Mouse (Mus musculus) cortical plate, adult 2 months (tissue): ENCODE results near the gene Arl6ip4. TPM values are rescaled to one million over a fixed set of nuclear protein-coding genes. Genes with fewer than 3 reads are reported as not detected.

Experiments used
- H3K27ac ChIP-seq: fragments of 200-500 bp; 2 replicates; pipeline ENCODE4 v1.5.1; 2012; ENCODE audit warnings: low read length, control low read depth, inconsistent platforms; ENCODE audit not compliant: insufficient read depth
- H3K4me1 ChIP-seq: fragments of 200-500 bp; 2 replicates; pipeline ENCODE4 v1.6.1; 2011; ENCODE audit warnings: low read length; ENCODE audit not compliant: control insufficient read depth, insufficient read depth
- H3K4me3 ChIP-seq: fragments of 200-500 bp; 2 replicates; pipeline ENCODE4 v1.5.1; 2011; ENCODE audit warnings: mild to moderate bottlenecking, low read length, control low read depth; ENCODE audit not compliant: insufficient read depth
- CTCF ChIP-seq: fragments of 200-500 bp; IDR thresholded peaks from 2 replicates; pipeline ENCODE4 v1.5.1; 2011; ENCODE audit warnings: mild to moderate bottlenecking, control low read depth, low read length; ENCODE audit not compliant: insufficient read depth; ENCODE audit errors: extremely low read depth
- POLR2A ChIP-seq: fragments of 200-500 bp; IDR thresholded peaks from 2 replicates; pipeline ENCODE4 v1.6.1; 2011; ENCODE audit warnings: mild to moderate bottlenecking, low read length, control low read depth; ENCODE audit not compliant: insufficient read depth; ENCODE audit errors: extremely low read depth
- polyA plus RNA-seq: library from polyadenylated mRNA; depleted of rRNA; stranded (reverse); fragments of >200 nt; gene quantifications from 2 replicates; pipeline ENCODE4 v1.2.3, GENCODE M21; 2012

The Arl6ip4 gene
- polyA plus RNA-seq, 1 experiment, result 72.5 TPM

- TF ChIP-seq CTCF, result no peak
- no peak for TF ChIP-seq POLR2A
- Histone ChIP-seq H3K4me1 (peaks cover 3% of the 10 kb centered on the region; the same call in 1 of the 2 replicates), H3K27ac (no peak overlapping the region), H3K4me3 (no peak overlapping the region)
Measured at GRCm38 (mm10) chr5:124134261-124134660, 18.4 kb downstream of the Arl6ip4 start.

- Histone ChIP-seq H3K4me3 (no peak overlapping the region), H3K27ac (no peak overlapping the region), H3K4me1 (peaks cover 5% of the 10 kb centered on the region; the same call in 1 of the 2 replicates)
- TF ChIP-seq CTCF, result no peak
- no peak for TF ChIP-seq POLR2A
Measured at GRCm38 (mm10) chr5:124138066-124138465, 22.2 kb downstream of the Arl6ip4 start.

- TF ChIP-seq POLR2A (no peak), CTCF (no peak)
- H3K27ac ChIP-seq, result no peak overlapping the region
Measured at GRCm38 (mm10) chr5:124149028-124149427, 33.1 kb downstream of the Arl6ip4 start.

GRCm38 (mm10) chr5:124150895-124151294, 35.0 kb downstream of the Arl6ip4 start:
- TF ChIP-seq CTCF, result no peak
- no peak for TF ChIP-seq POLR2A
- H3K4me3 ChIP-seq, result no peak overlapping the region
- no peak overlapping the region for H3K27ac ChIP-seq
- H3K4me1 ChIP-seq, result no peaks in the 10 kb centered on the region

More at GRCm38 (mm10) chr5:124149028-124149427, 33.1 kb downstream of the Arl6ip4 start:
- Histone ChIP-seq H3K4me1 (no peaks in the 10 kb centered on the region), H3K4me3 (no peak overlapping the region)

- no peak overlapping the region for H3K27ac ChIP-seq
- H3K4me3 ChIP-seq, result no peak overlapping the region
- H3K4me1 ChIP-seq, result no peaks in the 10 kb centered on the region
- TF ChIP-seq POLR2A, result no peak
- no peak for TF ChIP-seq CTCF
Measured at GRCm38 (mm10) chr5:124152734-124153133, 36.8 kb downstream of the Arl6ip4 start.

GRCm38 (mm10) chr5:124155943-124156342, 40.1 kb downstream of the Arl6ip4 start:
- no peak for TF ChIP-seq CTCF
- TF ChIP-seq POLR2A, result no peak
- no peaks in the 10 kb centered on the region; the same call in 1 of the 2 replicates for H3K4me1 ChIP-seq
- no peak overlapping the region for H3K4me3 ChIP-seq
- H3K27ac ChIP-seq, result no peak overlapping the region

- no peak for TF ChIP-seq CTCF
- TF ChIP-seq POLR2A, result no peak
- no peak overlapping the region for H3K27ac ChIP-seq
- H3K4me1 ChIP-seq, result peaks cover 5% of the 10 kb centered on the region
- H3K4me3 ChIP-seq, result no peak overlapping the region
Measured at GRCm38 (mm10) chr5:124158305-124158704, 42.4 kb downstream of the Arl6ip4 start.

GRCm38 (mm10) chr5:124159453-124159852, 43.6 kb downstream of the Arl6ip4 start:
- peaks cover 5% of the 10 kb centered on the region for H3K4me1 ChIP-seq
- TF ChIP-seq POLR2A (no peak), CTCF (no peak)
- no peak overlapping the region for H3K4me3 ChIP-seq
- no peak overlapping the region; the same call in 1 of the 2 replicates for H3K27ac ChIP-seq

- TF ChIP-seq CTCF (no peak), POLR2A (no peak)
- Histone ChIP-seq H3K4me1 (peaks cover 19% of the 10 kb centered on the region), H3K4me3 (no peak overlapping the region), H3K27ac (no peak overlapping the region)
Measured at GRCm38 (mm10) chr5:124161831-124162230, 45.9 kb downstream of the Arl6ip4 start.

GRCm38 (mm10) chr5:124162577-124162976, 46.7 kb downstream of the Arl6ip4 start:
- Histone ChIP-seq H3K4me1 (peaks cover 22% of the 10 kb centered on the region), H3K4me3 (no peak overlapping the region), H3K27ac (no peak overlapping the region)
- TF ChIP-seq CTCF, result peak; percentile 56
- no peak for TF ChIP-seq POLR2A

- H3K27ac ChIP-seq, result no peak overlapping the region
- no peak overlapping the region for H3K4me3 ChIP-seq
- peaks cover 25% of the 10 kb centered on the region for H3K4me1 ChIP-seq
- no peak for TF ChIP-seq CTCF
- TF ChIP-seq POLR2A, result no peak
Measured at GRCm38 (mm10) chr5:124163445-124163844, 47.6 kb downstream of the Arl6ip4 start.
